Mouse (Mus musculus): Measurements from ENCODE around the gene Mgat1. TPM values are rescaled to one million over a fixed set of nuclear protein-coding genes. Genes with fewer than 3 reads are reported as not detected.
"Not testable (repeated sequence)": the region's sequence is repeated elsewhere in the genome, so short reads cannot be mapped to it uniquely, and the experiment has no call there.

Gene Mgat1
- polyA plus RNA-seq, 1 experiment from 2014 or later: 31.1 TPM

DNA sequence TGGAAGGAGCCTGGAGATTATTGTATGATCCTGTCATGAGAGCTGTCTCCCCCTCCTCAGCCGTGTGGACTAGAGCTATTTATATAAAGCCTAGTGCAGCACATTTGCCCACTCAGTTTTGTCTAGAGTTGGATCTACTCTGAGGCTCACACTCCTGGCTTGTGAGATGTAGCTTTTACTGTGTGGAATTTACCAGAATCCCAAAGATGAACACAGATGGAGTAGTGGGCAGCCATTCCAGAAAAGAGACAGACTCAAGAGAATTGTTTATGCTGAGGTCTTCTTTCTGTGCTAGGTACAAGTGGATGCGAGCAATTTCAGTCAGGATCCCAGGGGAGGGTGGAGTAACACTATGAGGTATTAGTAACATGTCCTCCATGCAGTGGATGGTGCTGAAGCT, 43.3 kb downstream of the Mgat1 start:
- Histone ChIP-seq H3K9ac (no peak overlapping the region), H3K4me2 (replicated peaks) (no peak overlapping the region), H3K36me3 (replicated peaks; ENCODE audit: control insufficient read depth, insufficient read depth) (no peaks in the 10 kb centered on the region), H3K9me3 (ENCODE audit: control insufficient read depth, low read length) (no peaks in the 10 kb centered on the region), H3K27me3 (ENCODE audit: control insufficient read depth, insufficient read depth, low read length) (no peaks in the 10 kb centered on the region), H3K4me1 (replicated peaks; ENCODE audit: control insufficient read depth, insufficient read depth, low read length) (no peaks in the 10 kb centered on the region), H3K4me3 (replicated peaks; ENCODE audit: low read length) (no peak overlapping the region), H3K27ac (no peak overlapping the region)
- WGBS: 83% methylated on average over 2 of the region's 2 CpGs
- ATAC-seq (ENCODE audit: low FRiP score): no peak
- DNase-seq (ENCODE audit: low spot score): no peak

- Histone ChIP-seq H3K9me3 (ENCODE audit: control insufficient read depth, low read length) (no peaks in the 10 kb centered on the region), H3K4me1 (replicated peaks; ENCODE audit: control insufficient read depth, insufficient read depth, low read length) (no peaks in the 10 kb centered on the region), H3K36me3 (replicated peaks; ENCODE audit: control insufficient read depth, insufficient read depth) (no peaks in the 10 kb centered on the region), H3K9ac (no peak overlapping the region), H3K4me2 (replicated peaks) (no peak overlapping the region), H3K27me3 (ENCODE audit: control insufficient read depth, insufficient read depth, low read length) (no peaks in the 10 kb centered on the region), H3K27ac (no peak overlapping the region), H3K4me3 (replicated peaks; ENCODE audit: low read length) (no peak overlapping the region)
- 56% methylated on average over 3 of the region's 3 CpGs for WGBS
- DNase-seq (ENCODE audit: low spot score): no peak
- ATAC-seq (ENCODE audit: low FRiP score): no peak
These were observed 48.8 kb downstream of the Mgat1 start for GRCm38 (mm10) chr11:49292777-49293176.

- no peak within 1 kb of the TSS for H3K27ac ChIP-seq
- no peaks in the 10 kb centered on the region for H3K36me3 ChIP-seq (replicated peaks; ENCODE audit: control insufficient read depth, insufficient read depth)
- no peak within 1 kb of the TSS for H3K9ac ChIP-seq
- H3K4me2 ChIP-seq (replicated peaks): no peak within 1 kb of the TSS
- ATAC-seq (ENCODE audit: low FRiP score) (no peak), DNase-seq (ENCODE audit: low spot score) (no peak)
- H3K4me1 ChIP-seq (replicated peaks; ENCODE audit: control insufficient read depth, insufficient read depth, low read length): no peaks in the 10 kb centered on the region
- no peaks in the 10 kb centered on the region for H3K27me3 ChIP-seq (ENCODE audit: control insufficient read depth, insufficient read depth, low read length)
- no peaks in the 10 kb centered on the region for H3K9me3 ChIP-seq (ENCODE audit: control insufficient read depth, low read length)
- no peak within 1 kb of the TSS for H3K4me3 ChIP-seq (replicated peaks; ENCODE audit: low read length)
These were observed 60.5 kb downstream of the Mgat1 start, which contains the start of gene Olfr10 for GRCm38 (mm10) chr11:49304441-49304840. Gene Olfr10 (plus strand): TSS chr11:49304741.

GRCm38 (mm10) chr11:49308547-49308946, 64.6 kb downstream of the Mgat1 start:
- ATAC-seq (ENCODE audit: low FRiP score); H3K9me3 ChIP-seq (ENCODE audit: control insufficient read depth, low read length); DNase-seq (ENCODE audit: low spot score); H3K4me1 ChIP-seq (replicated peaks; ENCODE audit: control insufficient read depth, insufficient read depth, low read length); H3K36me3 ChIP-seq (replicated peaks; ENCODE audit: control insufficient read depth, insufficient read depth); H3K9ac ChIP-seq; H3K27me3 ChIP-seq (ENCODE audit: control insufficient read depth, insufficient read depth, low read length); H3K27ac ChIP-seq; H3K4me3 ChIP-seq (replicated peaks; ENCODE audit: low read length); H3K4me2 ChIP-seq (replicated peaks): not testable (repeated sequence)
- 86% methylated on average over 5 of the region's 5 CpGs for whole genome bisulfite sequencing

Other genes starting within 250 kb of the Mgat1 start
- 0.21 and 0.41 TPM in 2 replicates for gene 9930111J21Rik2, start 192.9 kb upstream of the Mgat1 start, polyA plus RNA-seq (2014; fragmentation: Nextera tagmentation; extraction: Ambion mirVana)
- not detected in 2 replicates for gene Tgtp2, start 180.0 kb upstream of the Mgat1 start, polyA plus RNA-seq (2014; fragmentation: Nextera tagmentation; extraction: Ambion mirVana)
- 0.95 and 1.0 TPM in 2 replicates for gene Ifi47, start 167.6 kb upstream of the Mgat1 start, polyA plus RNA-seq (2014; fragmentation: Nextera tagmentation; extraction: Ambion mirVana)
- not detected in 2 replicates for gene Olfr1396, start 129.3 kb upstream of the Mgat1 start, polyA plus RNA-seq (2014; fragmentation: Nextera tagmentation; extraction: Ambion mirVana)
- not detected in 2 replicates for gene Olfr1395, start 101.9 kb upstream of the Mgat1 start, polyA plus RNA-seq (2014; fragmentation: Nextera tagmentation; extraction: Ambion mirVana)
- gene Olfr1394, start 89.8 kb upstream of the Mgat1 start, polyA plus RNA-seq (2014; fragmentation: Nextera tagmentation; extraction: Ambion mirVana): not detected in 2 replicates
- 0.05 and 0.11 TPM in 2 replicates for gene Btnl9, start 57.0 kb upstream of the Mgat1 start, polyA plus RNA-seq (2014; fragmentation: Nextera tagmentation; extraction: Ambion mirVana)
- gene Zfp62, start 40.9 kb upstream of the Mgat1 start, polyA plus RNA-seq (2014; fragmentation: Nextera tagmentation; extraction: Ambion mirVana): 46.8 and 48.2 TPM in 2 replicates
- not detected in 2 replicates for gene Olfr1393, start 34.1 kb downstream of the Mgat1 start, polyA plus RNA-seq (2014; fragmentation: Nextera tagmentation; extraction: Ambion mirVana)
- gene Olfr1392, start 41.1 kb downstream of the Mgat1 start, polyA plus RNA-seq (2014; fragmentation: Nextera tagmentation; extraction: Ambion mirVana): not detected in 2 replicates
- gene Olfr10, start 60.5 kb downstream of the Mgat1 start, polyA plus RNA-seq (2014; fragmentation: Nextera tagmentation; extraction: Ambion mirVana): 0.07 TPM in 1 of 2 replicates, not detected in the other
- not detected in 2 replicates for gene Olfr1391, start 78.6 kb downstream of the Mgat1 start, polyA plus RNA-seq (2014; fragmentation: Nextera tagmentation; extraction: Ambion mirVana)
- gene Olfr1390, start 91.0 kb downstream of the Mgat1 start, polyA plus RNA-seq (2014; fragmentation: Nextera tagmentation; extraction: Ambion mirVana): not detected in 2 replicates
- not detected in 2 replicates for gene Olfr1389, start 178.9 kb downstream of the Mgat1 start, polyA plus RNA-seq (2014; fragmentation: Nextera tagmentation; extraction: Ambion mirVana)
- gene Olfr1388, start 192.4 kb downstream of the Mgat1 start, polyA plus RNA-seq (2014; fragmentation: Nextera tagmentation; extraction: Ambion mirVana): 0.07 TPM in 1 of 2 replicates, not detected in the other
- not detected in 2 replicates for gene Olfr1387, start 211.2 kb downstream of the Mgat1 start, polyA plus RNA-seq (2014; fragmentation: Nextera tagmentation; extraction: Ambion mirVana)
- gene Olfr1386, start 220.9 kb downstream of the Mgat1 start, polyA plus RNA-seq (2014; fragmentation: Nextera tagmentation; extraction: Ambion mirVana): not detected in 2 replicates
- gene Olfr1385, start 244.9 kb downstream of the Mgat1 start, polyA plus RNA-seq (2014; fragmentation: Nextera tagmentation; extraction: Ambion mirVana): not detected in 2 replicates

Data from hindbrain, embryonic 14.5 days (tissue).